Comparison of ENCODE assay signal across 8 mouse cellular contexts in the genomic region with DNA sequence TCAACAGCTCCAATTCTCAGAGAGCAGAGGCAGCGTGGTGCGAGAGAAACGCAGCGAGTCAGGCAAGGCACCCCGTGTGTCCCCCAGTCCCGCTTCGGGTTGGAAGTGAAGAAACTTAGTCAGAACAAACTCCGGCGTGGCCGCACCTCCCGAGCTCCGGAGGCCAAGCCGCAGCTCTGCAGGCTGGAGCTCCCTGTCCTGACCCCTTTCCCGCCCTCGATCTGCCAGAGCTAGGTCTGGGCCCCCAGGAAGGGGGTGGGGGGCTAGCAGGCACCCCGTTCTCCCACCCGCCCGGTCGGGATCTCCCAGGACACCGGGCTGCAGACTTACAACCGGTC.
DNase-seq lines count a peak whose midpoint lies in the region; ATAC-seq and TF ChIP-seq lines count a peak whose summit lies in the region.

No protein-coding gene starts in this region.

- no peaks in the 10 kb centered on the region for H3K36me3 ChIP-seq in erythroblast, embryonic 14.5 days (ENCODE audit: control insufficient read depth)
- no peaks in the 10 kb centered on the region for H3K36me3 ChIP-seq in embryonic facial prominence, embryonic 13.5 days
- H3K36me3 ChIP-seq in hindbrain, embryonic 10.5 days = no peaks in the 10 kb centered on the region
- no peaks in the 10 kb centered on the region for H3K36me3 ChIP-seq in limb, embryonic 14.5 days (ENCODE audit: control insufficient read depth, insufficient read depth, low read length)
- H3K36me3 ChIP-seq in midbrain, postnatal 0 days (ENCODE audit: insufficient read depth, low read length) = no peaks in the 10 kb centered on the region

- H3K27ac ChIP-seq in embryonic facial prominence, embryonic 13.5 days = peak overlapping the region; percentile 86
- peak overlapping the region; percentile 90 for H3K27ac ChIP-seq in hindbrain, embryonic 10.5 days
- peak overlapping the region; percentile 77 for H3K27ac ChIP-seq in limb, embryonic 14.5 days (replicated peaks; ENCODE audit: low read depth, low read length)
- H3K27ac ChIP-seq in midbrain, postnatal 0 days (ENCODE audit: low read depth, low read length) = peak overlapping the region; percentile 63

- H3K4me3 ChIP-seq in erythroblast, embryonic 14.5 days (replicated peaks) = peak overlapping the region; percentile 72
- peak overlapping the region; percentile 60 for H3K4me3 ChIP-seq in embryonic facial prominence, embryonic 13.5 days
- peak overlapping the region; percentile 66 for H3K4me3 ChIP-seq in hindbrain, embryonic 10.5 days
- peak overlapping the region; percentile 56 for H3K4me3 ChIP-seq in limb, embryonic 14.5 days (replicated peaks; ENCODE audit: low read length)
- H3K4me3 ChIP-seq in midbrain, postnatal 0 days (ENCODE audit: low read depth, low read length) = peak overlapping the region; percentile 57

- TF ChIP-seq CTCF in midbrain, postnatal 0 days (IDR thresholded peaks at IDR 0.05) = no peak

- H3K9me3 ChIP-seq in erythroblast, embryonic 14.5 days (ENCODE audit: control insufficient read depth, low read length) = no peaks in the 10 kb centered on the region
- no peaks in the 10 kb centered on the region for H3K9me3 ChIP-seq in embryonic facial prominence, embryonic 13.5 days
- H3K9me3 ChIP-seq in hindbrain, embryonic 10.5 days = no peaks in the 10 kb centered on the region
- no peaks in the 10 kb centered on the region for H3K9me3 ChIP-seq in limb, embryonic 14.5 days (ENCODE audit: control insufficient read depth, low read length)
- H3K9me3 ChIP-seq in midbrain, postnatal 0 days (ENCODE audit: low read length) = no peaks in the 10 kb centered on the region

- no peak for TF ChIP-seq POLR2A in limb, embryonic 14.5 days (IDR thresholded peaks at IDR 0.05; ENCODE audit: borderline replicate concordance, extremely low read depth, insufficient read depth, insufficient read length)

- 25% methylated on average over 21 of the region's 21 CpGs for WGBS in embryonic facial prominence, embryonic 13.5 days
- WGBS in hindbrain, embryonic 10.5 days = 13% methylated on average over 21 of the region's 21 CpGs
- WGBS in limb, embryonic 14.5 days = 7% methylated on average over 13 of the region's 21 CpGs
- WGBS in midbrain, postnatal 0 days = 21% methylated on average over 16 of the region's 21 CpGs

- peak overlapping the region; percentile 55 for H3K4me2 ChIP-seq in embryonic facial prominence, embryonic 13.5 days
- H3K4me2 ChIP-seq in limb, embryonic 14.5 days (replicated peaks; ENCODE audit: low read depth, low read length, severe bottlenecking) = peak overlapping the region; percentile 47
- peak overlapping the region; percentile 51 for H3K4me2 ChIP-seq in midbrain, postnatal 0 days (ENCODE audit: low read depth, low read length, poor library complexity, severe bottlenecking)

- no peaks in the 10 kb centered on the region for H3K27me3 ChIP-seq in erythroblast, embryonic 14.5 days (ENCODE audit: control insufficient read depth)
- no peaks in the 10 kb centered on the region for H3K27me3 ChIP-seq in embryonic facial prominence, embryonic 13.5 days
- no peaks in the 10 kb centered on the region for H3K27me3 ChIP-seq in hindbrain, embryonic 10.5 days (ENCODE audit: insufficient read depth, poor library complexity, severe bottlenecking)
- H3K27me3 ChIP-seq in limb, embryonic 14.5 days (ENCODE audit: control insufficient read depth, insufficient read depth, low read length) = no peaks in the 10 kb centered on the region
- H3K27me3 ChIP-seq in midbrain, postnatal 0 days (ENCODE audit: insufficient read depth, low read length) = no peaks in the 10 kb centered on the region

- peak; percentile 14 for DNase-seq in 3T3-L1 (ENCODE audit: low read depth, low spot score)
- no peak for DNase-seq in hindbrain, embryonic 10.5 days (ENCODE audit: low spot score)
- DNase-seq in limb, embryonic 14.5 days (ENCODE audit: low spot score) = peak; percentile 13
- peak; percentile 3 for DNase-seq in midbrain, postnatal 0 days (ENCODE audit: low spot score)

- peaks cover 9% of the 10 kb centered on the region for H3K4me1 ChIP-seq in erythroblast, embryonic 14.5 days (ENCODE audit: control insufficient read depth)
- no peaks in the 10 kb centered on the region for H3K4me1 ChIP-seq in embryonic facial prominence, embryonic 13.5 days
- no peaks in the 10 kb centered on the region for H3K4me1 ChIP-seq in hindbrain, embryonic 10.5 days (replicated peaks)
- no peaks in the 10 kb centered on the region for H3K4me1 ChIP-seq in limb, embryonic 14.5 days (ENCODE audit: control insufficient read depth, insufficient read depth, low read length)
- no peaks in the 10 kb centered on the region for H3K4me1 ChIP-seq in midbrain, postnatal 0 days (ENCODE audit: insufficient read depth, low read length)

- H3K9ac ChIP-seq in embryonic facial prominence, embryonic 13.5 days = peak overlapping the region; percentile 78
- peak overlapping the region; percentile 65 for H3K9ac ChIP-seq in limb, embryonic 14.5 days (ENCODE audit: low read depth, low read length, severe bottlenecking)
- H3K9ac ChIP-seq in midbrain, postnatal 0 days (replicated peaks; ENCODE audit: low read length, poor library complexity, severe bottlenecking) = peak overlapping the region; percentile 57

- no peak for ATAC-seq in erythroblast, adult 5-6 weeks (replicated peaks; ENCODE audit: low FRiP score, poor library complexity, severe bottlenecking)
- ATAC-seq in embryonic facial prominence, embryonic 13.5 days (ENCODE audit: insufficient number of reproducible peaks, insufficient read depth, low FRiP score, low TSS enrichment, low read depth) = no peak; the same call in 1 of the 2 replicates
- ATAC-seq in limb, embryonic 14.5 days (ENCODE audit: low FRiP score, low read depth) = peak; percentile 55; the same call in 1 of the 2 replicates
- no peak; the same call in 1 of the 2 replicates for ATAC-seq in midbrain, postnatal 0 days (ENCODE audit: low FRiP score)
- no peak for ATAC-seq in monocyte, adult 5-6 weeks (replicated peaks; ENCODE audit: insufficient number of reproducible peaks, low FRiP score, low TSS enrichment, poor library complexity, severe bottlenecking)
